Mouse (Mus musculus) limb, embryonic 13.5 days (tissue): ENCODE measurements around the gene Gm9046. TPM values are rescaled to one million over a fixed set of nuclear protein-coding genes. Genes with fewer than 3 reads are reported as not detected.
"Not testable (repeated sequence)": the region's sequence is repeated elsewhere in the genome, so short reads cannot be mapped to it uniquely, and the experiment has no call there.

ENCODE experiments used
- ATAC-seq: fragments of 200-750 bp; cut with Nextera tagmentation; 2 replicates; pipeline ENCODE4 v1.8.0; 2017; ENCODE audit warnings: low read depth, moderate number of reproducible peaks, moderate TSS enrichment; ENCODE audit not compliant: low FRiP score
- H3K27ac ChIP-seq: fragments of 300-500 bp; sonication (generic); 2 replicates; pipeline ENCODE4 v1.5.1; 2015; ENCODE audit warnings: inconsistent platforms, mild to moderate bottlenecking, moderate library complexity
- H3K27me3 ChIP-seq: fragments of 300-500 bp; sonication (generic); 2 replicates; pipeline ENCODE4 v1.6.1; 2015; ENCODE audit warnings: mild to moderate bottlenecking, inconsistent platforms
- H3K36me3 ChIP-seq: fragments of 300-500 bp; sonication (generic); 2 replicates; pipeline ENCODE4 v1.6.1; 2015; ENCODE audit warnings: inconsistent platforms, mild to moderate bottlenecking, moderate library complexity
- H3K4me1 ChIP-seq: fragments of 300-500 bp; sonication (generic); 2 replicates; pipeline ENCODE4 v1.6.1; 2015; ENCODE audit warnings: inconsistent platforms
- H3K4me2 ChIP-seq: fragments of 300-500 bp; sonication (generic); replicated peaks from 2 replicates; pipeline ENCODE4 v1.6.1; 2015; ENCODE audit warnings: inconsistent platforms, mild to moderate bottlenecking, moderate library complexity
- H3K4me3 ChIP-seq: fragments of 300-500 bp; sonication (generic); 2 replicates; pipeline ENCODE4 v1.5.1; 2015; ENCODE audit warnings: moderate library complexity, mild to moderate bottlenecking, inconsistent platforms
- H3K9ac ChIP-seq: fragments of 300-500 bp; sonication (generic); 2 replicates; pipeline ENCODE4 v1.6.1; 2015; ENCODE audit warnings: mild to moderate bottlenecking, inconsistent platforms
- H3K9me3 ChIP-seq: fragments of 300-500 bp; sonication (generic); 2 replicates; pipeline ENCODE4 v1.6.1; 2016; ENCODE audit warnings: inconsistent platforms
- WGBS: fragments of 180-500 bp; shearing (Covaris S2); methylation state at CpG from one replicate; pipeline ENCODE4 v1.1.7; 2015; 5-methylcytosine and 5-hydroxymethylcytosine counted together
- polyA plus RNA-seq: library from polyadenylated mRNA; unstranded; fragments of >200 nt; fragmentation: Nextera tagmentation; extraction: Ambion mirVana; gene quantifications from 2 replicates; pipeline ENCODE4 v1.2.1, GENCODE M21; 2015

Gene Gm9046
- not detected in 2 replicates for polyA plus RNA-seq

DNA sequence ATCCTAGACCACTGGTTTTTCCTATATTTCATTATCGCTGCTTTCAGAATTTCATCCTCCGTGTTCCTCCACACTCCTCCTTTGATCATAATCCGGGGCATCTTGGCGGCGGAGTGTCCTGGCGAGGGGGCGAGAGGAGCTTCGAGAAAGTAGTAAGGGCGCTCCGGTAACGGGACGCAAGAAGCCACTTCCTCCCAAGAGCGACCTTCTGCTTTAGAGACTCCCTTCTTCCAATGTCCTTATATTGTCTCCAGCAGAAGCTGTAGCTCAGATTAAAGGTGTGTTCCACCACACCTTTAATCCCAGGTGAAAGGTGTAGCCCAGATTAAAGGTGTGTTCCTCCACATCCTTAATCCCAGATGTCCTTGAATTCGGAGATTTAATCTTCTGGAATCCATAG, at the start of gene Gm9046:
TSS of gene Gm9046 (minus strand) at position 101 of the 400 bp plus-strand sequence.
- WGBS: no CpG with 5 or more reads among the region's 14 CpGs
- ATAC-seq: not testable (repeated sequence)

DNA sequence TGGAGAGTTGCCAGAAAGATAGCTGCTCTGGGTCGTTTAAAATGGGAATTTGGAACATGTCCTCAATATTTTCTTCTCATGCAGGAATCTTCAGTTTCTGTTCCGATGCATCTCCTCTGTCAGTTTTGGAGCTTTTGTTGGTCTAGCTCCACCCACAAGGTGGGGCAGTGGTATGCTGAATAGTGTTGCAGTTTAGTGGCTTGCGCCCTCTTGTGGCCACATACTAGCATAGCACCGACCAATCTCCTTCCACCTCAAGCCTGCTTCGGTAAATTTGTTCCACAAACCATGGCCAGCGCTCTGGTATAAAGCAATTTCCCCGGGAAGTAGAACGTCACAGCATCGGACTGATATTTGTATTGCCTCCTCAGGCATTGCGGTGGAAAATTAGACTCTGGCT, 27.4 kb upstream of the Gm9046 start:
- Histone ChIP-seq H3K9ac (no peak overlapping the region), H3K9me3 (0 out of 2 replicates have a peak, but pooled peaks cover 2% of the 10 kb centered on the region), H3K27me3 (no peaks in the 10 kb centered on the region), H3K4me2 (peak overlapping the region; percentile 47), H3K4me3 (no peak overlapping the region), H3K36me3 (no peaks in the 10 kb centered on the region), H3K27ac (no peak overlapping the region), H3K4me1 (no peaks in the 10 kb centered on the region)
- peak; percentile 87 for ATAC-seq
- WGBS: 8% methylated on average over 10 of the region's 10 CpGs

More for the DNA sequence above, at the start of gene Gm9046:
- not testable (repeated sequence) for H3K4me1 ChIP-seq, H3K4me3 ChIP-seq, H3K9me3 ChIP-seq, H3K27ac ChIP-seq, H3K27me3 ChIP-seq, H3K36me3 ChIP-seq, H3K4me2 ChIP-seq, H3K9ac ChIP-seq

DNA sequence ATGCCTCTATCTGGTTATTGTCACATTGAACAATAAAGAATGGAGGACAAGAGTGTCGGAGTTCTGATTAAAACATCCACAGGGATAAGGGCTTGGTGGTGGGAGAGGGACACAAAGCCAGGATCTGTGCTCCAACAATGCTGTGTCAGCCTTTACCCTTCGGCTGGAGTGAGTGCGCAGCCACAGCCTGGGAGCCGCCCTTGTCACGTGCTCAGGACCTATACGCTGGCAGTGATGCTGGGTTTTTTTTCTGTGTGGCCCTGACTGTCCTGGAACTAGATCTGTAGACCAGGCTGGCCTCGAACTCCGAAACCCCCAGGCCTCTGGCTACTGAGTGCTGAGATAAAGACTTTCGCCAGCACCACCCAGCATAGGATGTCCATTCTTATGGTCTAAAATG, 26.5 kb upstream of the Gm9046 start:
- WGBS: 88% methylated on average over 9 of the region's 9 CpGs

DNA sequence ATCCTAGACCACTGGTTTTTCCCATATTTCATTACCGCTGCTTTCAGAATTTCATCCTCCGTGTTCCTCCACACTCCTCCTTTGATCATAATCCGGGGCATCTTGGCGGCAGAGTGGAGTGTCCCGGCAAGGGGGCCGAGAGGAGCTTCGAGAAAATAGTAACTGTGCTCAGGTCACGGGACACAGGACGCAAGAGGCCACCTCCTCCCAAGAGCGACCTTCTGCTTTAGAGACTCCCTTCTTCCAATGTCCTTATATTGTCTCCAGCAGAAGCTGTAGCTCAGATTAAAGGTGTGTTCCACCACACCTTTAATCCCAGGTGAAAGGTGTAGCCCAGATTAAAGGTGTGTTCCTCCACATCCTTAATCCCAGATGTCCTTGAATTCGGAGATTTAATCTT, 10.9 kb upstream of the Gm9046 start, which contains the start of gene Gm9049:
TSS of gene Gm9049 (minus strand) at position 101 of the 400 bp plus-strand sequence.
- not testable (repeated sequence) for H3K27me3 ChIP-seq, H3K9ac ChIP-seq, H3K36me3 ChIP-seq, H3K4me3 ChIP-seq, H3K4me2 ChIP-seq, H3K27ac ChIP-seq, H3K9me3 ChIP-seq, ATAC-seq, H3K4me1 ChIP-seq
- WGBS: 89% methylated on average over 1 of the region's 11 CpGs

More for the DNA sequence above, 26.5 kb upstream of the Gm9046 start:
- no peak overlapping the region for H3K4me3 ChIP-seq
- no peak for ATAC-seq
- H3K4me1 ChIP-seq: no peaks in the 10 kb centered on the region
- no peak overlapping the region for H3K4me2 ChIP-seq
- H3K9ac ChIP-seq: no peak overlapping the region
- 0 out of 2 replicates have a peak, but pooled peaks cover 2% of the 10 kb centered on the region for H3K9me3 ChIP-seq
- H3K27me3 ChIP-seq: no peaks in the 10 kb centered on the region
- H3K27ac ChIP-seq: no peak overlapping the region
- H3K36me3 ChIP-seq: no peaks in the 10 kb centered on the region

DNA sequence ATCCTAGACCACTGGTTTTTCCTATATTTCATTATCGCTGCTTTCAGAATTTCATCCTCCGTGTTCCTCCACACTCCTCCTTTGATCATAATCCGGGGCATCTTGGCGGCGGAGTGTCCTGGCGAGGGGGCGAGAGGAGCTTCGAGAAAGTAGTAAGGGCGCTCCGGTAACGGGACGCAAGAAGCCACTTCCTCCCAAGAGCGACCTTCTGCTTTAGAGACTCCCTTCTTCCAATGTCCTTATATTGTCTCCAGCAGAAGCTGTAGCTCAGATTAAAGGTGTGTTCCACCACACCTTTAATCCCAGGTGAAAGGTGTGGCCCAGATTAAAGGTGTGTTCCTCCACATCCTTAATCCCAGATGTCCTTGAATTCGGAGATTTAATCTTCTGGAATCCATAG, 5.5 kb upstream of the Gm9046 start, which contains the start of gene Gm9048:
TSS of gene Gm9048 (minus strand) at position 101 of the 400 bp plus-strand sequence.
- H3K36me3 ChIP-seq, H3K27ac ChIP-seq, H3K27me3 ChIP-seq, ATAC-seq, H3K4me1 ChIP-seq, H3K4me3 ChIP-seq, H3K4me2 ChIP-seq, H3K9ac ChIP-seq, H3K9me3 ChIP-seq: not testable (repeated sequence)
- 71% methylated on average over 1 of the region's 14 CpGs for WGBS

DNA sequence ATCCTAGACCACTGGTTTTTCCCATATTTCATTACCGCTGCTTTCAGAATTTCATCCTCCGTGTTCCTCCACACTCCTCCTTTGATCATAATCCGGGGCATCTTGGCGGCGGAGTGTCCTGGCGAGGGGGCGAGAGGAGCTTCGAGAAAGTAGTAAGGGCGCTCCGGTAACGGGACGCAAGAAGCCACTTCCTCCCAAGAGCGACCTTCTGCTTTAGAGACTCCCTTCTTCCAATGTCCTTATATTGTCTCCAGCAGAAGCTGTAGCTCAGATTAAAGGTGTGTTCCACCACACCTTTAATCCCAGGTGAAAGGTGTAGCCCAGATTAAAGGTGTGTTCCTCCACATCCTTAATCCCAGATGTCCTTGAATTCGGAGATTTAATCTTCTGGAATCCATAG, 5.3 kb downstream of the Gm9046 start, which contains the start of gene Gm9045:
TSS of gene Gm9045 (minus strand) at position 101 of the 400 bp plus-strand sequence.
- not testable (repeated sequence) for H3K9me3 ChIP-seq, ATAC-seq, H3K27me3 ChIP-seq, H3K9ac ChIP-seq, H3K4me2 ChIP-seq, H3K27ac ChIP-seq, H3K4me1 ChIP-seq, H3K36me3 ChIP-seq, H3K4me3 ChIP-seq
- no CpG with 5 or more reads among the region's 14 CpGs for WGBS

DNA sequence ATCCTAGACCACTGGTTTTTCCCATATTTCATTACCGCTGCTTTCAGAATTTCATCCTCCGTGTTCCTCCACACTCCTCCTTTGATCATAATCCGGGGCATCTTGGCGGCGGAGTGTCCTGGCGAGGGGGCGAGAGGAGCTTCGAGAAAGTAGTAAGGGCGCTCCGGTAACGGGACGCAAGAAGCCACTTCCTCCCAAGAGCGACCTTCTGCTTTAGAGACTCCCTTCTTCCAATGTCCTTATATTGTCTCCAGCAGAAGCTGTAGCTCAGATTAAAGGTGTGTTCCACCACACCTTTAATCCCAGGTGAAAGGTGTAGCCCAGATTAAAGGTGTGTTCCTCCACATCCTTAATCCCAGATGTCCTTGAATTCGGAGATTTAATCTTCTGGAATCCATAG, 10.7 kb downstream of the Gm9046 start, which contains the start of gene Gm9044:
TSS of gene Gm9044 (minus strand) at position 101 of the 400 bp plus-strand sequence.
- not testable (repeated sequence) for H3K9me3 ChIP-seq, H3K27me3 ChIP-seq, H3K9ac ChIP-seq, H3K4me3 ChIP-seq, H3K36me3 ChIP-seq, H3K27ac ChIP-seq, H3K4me1 ChIP-seq, ATAC-seq, H3K4me2 ChIP-seq
- WGBS: no CpG with 5 or more reads among the region's 14 CpGs

DNA sequence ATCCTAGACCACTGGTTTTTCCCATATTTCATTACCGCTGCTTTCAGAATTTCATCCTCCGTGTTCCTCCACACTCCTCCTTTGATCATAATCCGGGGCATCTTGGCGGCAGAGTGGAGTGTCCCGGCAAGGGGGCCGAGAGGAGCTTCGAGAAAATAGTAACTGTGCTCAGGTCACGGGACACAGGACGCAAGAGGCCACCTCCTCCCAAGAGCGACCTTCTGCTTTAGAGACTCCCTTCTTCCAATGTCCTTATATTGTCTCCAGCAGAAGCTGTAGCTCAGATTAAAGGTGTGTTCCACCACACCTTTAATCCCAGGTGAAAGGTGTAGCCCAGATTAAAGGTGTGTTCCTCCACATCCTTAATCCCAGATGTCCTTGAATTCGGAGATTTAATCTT, 16.2 kb downstream of the Gm9046 start, which contains the start of gene Gm9040:
TSS of gene Gm9040 (minus strand) at position 101 of the 400 bp plus-strand sequence.
- not testable (repeated sequence) for H3K36me3 ChIP-seq, H3K4me3 ChIP-seq, H3K4me1 ChIP-seq, H3K9ac ChIP-seq, H3K9me3 ChIP-seq, ATAC-seq, H3K4me2 ChIP-seq, H3K27me3 ChIP-seq, H3K27ac ChIP-seq
- no CpG with 5 or more reads among the region's 11 CpGs for WGBS

DNA sequence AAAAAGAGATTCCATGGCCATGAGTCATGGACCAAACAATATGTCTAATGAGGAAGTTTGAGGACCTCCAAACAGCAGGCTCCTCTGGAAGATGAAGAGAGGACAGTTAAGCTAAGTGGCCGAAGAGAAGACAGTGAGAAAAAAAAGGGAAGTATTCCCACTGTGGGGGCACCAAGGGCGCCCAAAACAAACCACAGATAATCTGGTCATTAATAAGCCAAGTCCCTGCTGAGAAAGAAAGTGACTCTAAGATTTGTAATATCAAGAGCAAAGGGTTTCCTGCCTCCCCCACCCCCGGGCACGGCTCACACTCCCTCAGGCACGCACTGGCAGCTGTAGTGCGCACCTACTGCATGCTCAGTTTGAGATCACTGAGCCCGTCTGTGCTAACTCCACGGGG, 24.0 kb downstream of the Gm9046 start:
- no peak for ATAC-seq
- no peaks in the 10 kb centered on the region for H3K36me3 ChIP-seq
- WGBS: 85% methylated on average over 8 of the region's 8 CpGs
- H3K4me1 ChIP-seq: no peaks in the 10 kb centered on the region
- no peak overlapping the region for H3K4me2 ChIP-seq
- no peaks in the 10 kb centered on the region for H3K9me3 ChIP-seq
- H3K27me3 ChIP-seq: no peaks in the 10 kb centered on the region
- no peak overlapping the region for H3K9ac ChIP-seq
- H3K27ac ChIP-seq: no peak overlapping the region
- H3K4me3 ChIP-seq: no peak overlapping the region

DNA sequence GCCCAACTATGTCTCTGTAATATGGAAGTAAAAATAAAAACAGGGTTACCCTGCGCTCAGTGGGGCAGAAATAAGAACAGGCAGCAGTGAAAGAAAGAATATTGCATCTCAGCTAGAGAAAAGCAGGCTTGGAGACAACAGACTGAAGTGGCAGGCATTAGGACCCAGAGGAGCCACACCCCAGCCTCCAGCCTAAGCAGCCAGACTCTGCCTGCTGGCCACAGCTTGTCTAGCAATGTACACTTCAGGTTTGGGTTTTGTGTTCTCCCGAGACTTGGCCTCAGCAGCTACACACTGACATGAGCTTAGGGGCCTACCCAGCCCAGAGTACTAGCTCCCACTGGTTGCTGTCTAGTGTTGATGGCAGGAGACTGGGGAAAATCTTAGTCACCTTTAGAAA, 40.9 kb downstream of the Gm9046 start:
- not testable (repeated sequence) for H3K4me3 ChIP-seq, H3K9ac ChIP-seq, H3K9me3 ChIP-seq, H3K27me3 ChIP-seq, ATAC-seq, H3K27ac ChIP-seq, H3K36me3 ChIP-seq, H3K4me1 ChIP-seq, H3K4me2 ChIP-seq
- 48% methylated on average over 2 of the region's 2 CpGs for WGBS

DNA sequence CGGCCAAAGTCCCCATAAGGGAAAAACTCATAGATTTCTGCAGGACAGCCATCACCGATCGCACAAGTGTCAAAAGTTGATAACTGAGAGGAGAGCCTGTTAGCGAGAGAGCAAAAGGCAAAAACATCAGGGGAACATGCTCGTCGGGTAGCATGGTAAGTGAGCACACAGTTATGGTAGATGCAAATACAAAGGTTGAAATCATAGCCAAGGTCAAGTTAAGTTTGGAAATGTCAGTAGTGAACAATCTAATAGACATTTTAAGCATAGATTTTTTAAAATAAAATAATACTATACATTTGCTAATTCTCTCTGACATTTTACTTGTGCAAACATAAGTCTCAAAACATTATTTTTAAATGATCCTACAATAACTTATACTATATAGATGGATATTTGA, 48.1 kb downstream of the Gm9046 start, which contains the start of gene Iltifb:
TSS of gene Iltifb (minus strand) at position 101 of the 400 bp plus-strand sequence.
- H3K4me1 ChIP-seq: no peaks in the 10 kb centered on the region
- H3K9ac ChIP-seq: no peak within 1 kb of the TSS
- H3K4me2 ChIP-seq: no peak within 1 kb of the TSS
- no peaks in the 10 kb centered on the region for H3K36me3 ChIP-seq
- 92% methylated on average over 6 of the region's 6 CpGs for WGBS
- H3K4me3 ChIP-seq: no peak within 1 kb of the TSS
- H3K27ac ChIP-seq: no peak within 1 kb of the TSS
- H3K27me3 ChIP-seq: no peaks in the 10 kb centered on the region
- no peak for ATAC-seq
- H3K9me3 ChIP-seq: no peaks in the 10 kb centered on the region
